Mouse (Mus musculus) adrenal gland, postnatal 25 days (tissue): ENCODE results near the gene Anapc15. TPM values are rescaled to one million over a fixed set of nuclear protein-coding genes. Genes with fewer than 3 reads are reported as not detected.

Experiments
- microRNA-seq, 2 experiments: library from miRNA; unstranded; fragments of <30 nt; microRNA quantifications; one replicate each; pipeline ENCODE4 v1.2.0; 2021
- total RNA-seq: library from RNA; stranded (reverse); gene quantifications from 2 replicates; pipeline ENCODE4 v1.2.3, GENCODE M21; 2021

Gene Anapc15
- total RNA-seq, 1 experiment from 2014 or later = 41.7 TPM

Small RNAs within 50 kb of the gene (microRNA-seq; reads per million reads assigned to microRNA genes)
- 0 reads per million in 2 experiments for gene Gm22655

Other genes with a start within 250 kb of the Anapc15 start
- 68.3 and 75.5 TPM in 2 replicates for gene Clpb, start 200.1 kb upstream of the Anapc15 start, total RNA-seq
- gene Phox2a, start 45.4 kb upstream of the Anapc15 start, total RNA-seq = 17.1 and 33.0 TPM in 2 replicates
- gene Inppl1, start 25.5 kb upstream of the Anapc15 start, total RNA-seq = 101 and 110 TPM in 2 replicates
- gene Folr2, start 6.5 kb upstream of the Anapc15 start, total RNA-seq = 1.5 TPM in 1 of 2 replicates, not detected in the other
- 6.8 and 7.9 TPM in 2 replicates for gene Folr1, start 7.1 kb downstream of the Anapc15 start, total RNA-seq
- 99.9 and 103 TPM in 2 replicates for gene Lamtor1, start 42.2 kb downstream of the Anapc15 start, total RNA-seq
- gene Tomt, start 42.6 kb downstream of the Anapc15 start, total RNA-seq = not detected in 2 replicates
- 13.3 and 17.2 TPM in 2 replicates for gene Lrrc51, start 70.2 kb downstream of the Anapc15 start, total RNA-seq
- 168 and 210 TPM in 2 replicates for gene Numa1, start 70.4 kb downstream of the Anapc15 start, total RNA-seq
- gene Il18bp, start 155.0 kb downstream of the Anapc15 start, total RNA-seq = 7.4 and 8.9 TPM in 2 replicates
- gene Rnf121, start 201.8 kb downstream of the Anapc15 start, total RNA-seq = 28.5 and 34.7 TPM in 2 replicates
- gene Xndc1, start 201.8 kb downstream of the Anapc15 start, total RNA-seq = 18.0 and 19.9 TPM in 2 replicates
- gene Xntrpc, start 202.0 kb downstream of the Anapc15 start, total RNA-seq = 0.33 and 1.9 TPM in 2 replicates
- gene Trpc2, start 219.4 kb downstream of the Anapc15 start, total RNA-seq = 0.67 TPM in 1 of 2 replicates, not detected in the other
- gene Art1, start 238.0 kb downstream of the Anapc15 start, total RNA-seq = not detected in 2 replicates
- not detected in 2 replicates for gene Art5, start 245.8 kb downstream of the Anapc15 start, total RNA-seq